Mouse (Mus musculus): Measurements from ENCODE around the gene Birc5. TPM values are rescaled to one million over a fixed set of nuclear protein-coding genes. Genes with fewer than 3 reads are reported as not detected.

Gene Birc5
- polyA plus RNA-seq, 1 experiment from 2014 or later, result 407 TPM

DNA sequence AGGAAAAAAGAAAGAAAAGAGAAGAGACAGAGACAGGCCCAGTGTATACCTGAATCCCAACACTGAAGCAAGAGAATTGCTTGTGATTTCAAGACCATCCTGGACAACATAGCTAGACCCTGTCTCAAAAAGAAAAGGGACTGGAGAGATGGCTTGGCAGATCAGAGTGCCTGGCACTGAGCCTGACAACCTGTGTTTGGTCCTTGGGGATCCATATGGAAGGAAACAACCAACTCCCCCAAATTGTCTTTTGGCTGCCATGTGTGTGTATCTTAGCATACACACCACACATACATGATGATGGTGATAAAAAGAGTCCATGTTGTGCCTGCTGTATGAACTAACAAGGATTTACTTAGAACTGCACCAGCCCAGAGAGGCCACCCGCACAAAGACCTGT, 10.0 kb upstream of the Birc5 start:
- H3K4me3 ChIP-seq (replicated peaks), result peak overlapping the region; percentile 21; the same call in 1 of the 2 replicates
- H3K27ac ChIP-seq, result peak overlapping the region; percentile 94
- no peak for DNase-seq
- peaks cover 73% of the 10 kb centered on the region for H3K4me1 ChIP-seq (replicated peaks)
- no peaks in the 10 kb centered on the region for H3K27me3 ChIP-seq
- H3K9ac ChIP-seq, result peak overlapping the region; percentile 60
- H3K4me2 ChIP-seq, result peak overlapping the region; percentile 52
- no peaks in the 10 kb centered on the region for H3K36me3 ChIP-seq
- no peaks in the 10 kb centered on the region for H3K9me3 ChIP-seq (replicated peaks)
- ATAC-seq (ENCODE audit: low read depth), result no peak
- WGBS (ENCODE audit: insufficient replicate concordance), result 25% methylated on average over 1 of the region's 1 CpGs

- Histone ChIP-seq H3K4me1 (replicated peaks) (peaks cover 67% of the 10 kb centered on the region), H3K4me3 (replicated peaks) (no peak overlapping the region), H3K27ac (peak overlapping the region; percentile 94), H3K4me2 (no peak overlapping the region), H3K9me3 (replicated peaks) (no peaks in the 10 kb centered on the region), H3K27me3 (no peaks in the 10 kb centered on the region), H3K36me3 (no peaks in the 10 kb centered on the region), H3K9ac (peak overlapping the region; percentile 3; the same call in 1 of the 2 replicates)
- ATAC-seq (ENCODE audit: low read depth) (no peak), DNase-seq (no peak)
- WGBS (ENCODE audit: insufficient replicate concordance), result 56% methylated on average over 1 of the region's 1 CpGs
Measured at GRCm38 (mm10) chr11:117840910-117841309, 8.1 kb upstream of the Birc5 start.

GRCm38 (mm10) chr11:117843434-117843833, 5.6 kb upstream of the Birc5 start:
- no peaks in the 10 kb centered on the region for H3K27me3 ChIP-seq
- no peak for ATAC-seq (ENCODE audit: low read depth)
- peaks cover 67% of the 10 kb centered on the region for H3K4me1 ChIP-seq (replicated peaks)
- DNase-seq, result no peak
- WGBS (ENCODE audit: insufficient replicate concordance), result 78% methylated on average over 2 of the region's 2 CpGs
- H3K4me3 ChIP-seq (replicated peaks), result no peak overlapping the region
- no peak overlapping the region; the same call in 1 of the 2 replicates for H3K27ac ChIP-seq
- no peaks in the 10 kb centered on the region for H3K36me3 ChIP-seq
- H3K4me2 ChIP-seq, result no peak overlapping the region
- no peaks in the 10 kb centered on the region for H3K9me3 ChIP-seq (replicated peaks)
- no peak overlapping the region for H3K9ac ChIP-seq

DNA sequence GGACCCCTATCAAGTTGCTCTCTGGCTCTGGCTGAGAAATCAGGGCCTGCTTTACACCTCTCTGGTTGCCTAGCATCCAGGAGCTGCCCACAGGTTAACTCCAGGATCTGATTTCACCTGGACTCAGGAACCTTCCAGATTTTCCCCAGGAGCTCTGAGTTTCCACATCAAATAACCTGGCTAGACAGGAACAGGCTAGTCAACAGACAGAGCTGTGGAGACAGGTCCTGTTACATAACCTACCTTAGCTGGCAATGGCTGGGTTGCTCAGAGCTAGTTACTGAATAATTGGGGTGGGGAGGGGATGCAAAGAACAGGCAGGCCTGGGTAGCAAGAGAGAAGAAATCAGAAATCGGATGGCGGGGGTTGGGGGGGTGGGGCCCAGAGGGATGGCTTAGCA, 4.1 kb upstream of the Birc5 start:
- 0 out of 2 replicates have a peak overlapping the region, but pooled peaks have one; percentile 17 for H3K9ac ChIP-seq

GRCm38 (mm10) chr11:117845651-117846050, 3.4 kb upstream of the Birc5 start:
- ATAC-seq (ENCODE audit: low read depth), result no peak
- no peak overlapping the region for H3K4me2 ChIP-seq

More for the DNA sequence above, 4.1 kb upstream of the Birc5 start:
- Histone ChIP-seq H3K9me3 (replicated peaks) (no peaks in the 10 kb centered on the region), H3K27me3 (no peaks in the 10 kb centered on the region), H3K4me1 (replicated peaks) (peaks cover 59% of the 10 kb centered on the region), H3K4me3 (replicated peaks) (no peak overlapping the region), H3K36me3 (no peaks in the 10 kb centered on the region), H3K27ac (peak overlapping the region; percentile 71), H3K4me2 (no peak overlapping the region)
- 53% methylated on average over 2 of the region's 2 CpGs for WGBS (ENCODE audit: insufficient replicate concordance)
- ATAC-seq (ENCODE audit: low read depth) (no peak), DNase-seq (no peak)

GRCm38 (mm10) chr11:117846640-117847039, 2.4 kb upstream of the Birc5 start:
- Histone ChIP-seq H3K36me3 (peaks cover 13% of the 10 kb centered on the region), H3K9ac (0 out of 2 replicates have a peak overlapping the region, but pooled peaks have one; percentile 36), H3K4me2 (no peak overlapping the region), H3K27ac (peak overlapping the region; percentile 94), H3K9me3 (replicated peaks) (no peaks in the 10 kb centered on the region), H3K27me3 (no peaks in the 10 kb centered on the region), H3K4me1 (replicated peaks) (peaks cover 61% of the 10 kb centered on the region), H3K4me3 (replicated peaks) (no peak overlapping the region)
- WGBS (ENCODE audit: insufficient replicate concordance), result 36% methylated on average over 5 of the region's 5 CpGs
- ATAC-seq (ENCODE audit: low read depth) (no peak), DNase-seq (no peak)

More at GRCm38 (mm10) chr11:117845651-117846050, 3.4 kb upstream of the Birc5 start:
- DNase-seq, result no peak
- Histone ChIP-seq H3K27ac (no peak overlapping the region; the same call in 1 of the 2 replicates), H3K27me3 (no peaks in the 10 kb centered on the region), H3K4me1 (replicated peaks) (peaks cover 59% of the 10 kb centered on the region), H3K9ac (no peak overlapping the region), H3K36me3 (peaks cover 5% of the 10 kb centered on the region), H3K4me3 (replicated peaks) (no peak overlapping the region), H3K9me3 (replicated peaks) (no peaks in the 10 kb centered on the region)
- WGBS (ENCODE audit: insufficient replicate concordance), result 65% methylated on average over 2 of the region's 2 CpGs

DNA sequence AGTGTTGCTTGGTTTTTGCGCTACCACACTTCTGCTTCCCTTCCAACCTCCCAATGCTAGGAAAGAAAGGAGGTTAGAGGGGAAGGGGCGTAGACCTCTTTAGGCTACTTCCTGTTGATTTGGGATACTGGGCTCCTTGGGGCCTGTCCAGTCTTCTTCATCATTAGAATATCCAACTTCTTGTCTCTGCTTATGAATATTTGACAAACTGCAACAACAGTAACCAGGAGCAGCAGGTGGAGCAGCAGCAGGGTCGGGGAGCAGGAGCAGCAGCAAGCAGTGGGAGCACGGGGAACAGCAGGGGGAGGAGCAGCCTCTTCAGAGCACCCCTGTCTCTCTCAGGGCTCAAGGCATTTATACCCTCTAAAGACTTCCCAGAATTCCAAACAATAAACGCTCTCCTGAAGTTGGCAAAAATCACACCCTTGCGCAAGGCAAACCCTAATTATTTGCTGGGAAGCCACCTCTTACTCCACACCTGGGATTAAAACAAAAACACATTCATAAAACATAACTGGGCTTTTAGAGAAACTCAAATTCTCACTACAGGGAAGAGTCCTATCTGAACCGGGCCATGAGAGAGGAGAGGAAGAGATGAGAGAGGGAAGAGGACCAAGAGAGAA, 1.3 kb upstream of the Birc5 start:
- H3K27me3 ChIP-seq, result no peaks in the 10 kb centered on the region
- peak overlapping the region; percentile 93 for H3K9ac ChIP-seq
- ATAC-seq (ENCODE audit: low read depth) (no peak), DNase-seq (no peak)
- H3K9me3 ChIP-seq (replicated peaks), result no peaks in the 10 kb centered on the region
- 72% methylated on average over 7 of the region's 7 CpGs for WGBS (ENCODE audit: insufficient replicate concordance)
- H3K36me3 ChIP-seq, result peaks cover 24% of the 10 kb centered on the region
- peaks cover 71% of the 10 kb centered on the region for H3K4me1 ChIP-seq (replicated peaks)
- H3K27ac ChIP-seq, result peak overlapping the region; percentile 94
- peak overlapping the region; percentile 95 for H3K4me3 ChIP-seq (replicated peaks)
- peak overlapping the region; percentile 97 for H3K4me2 ChIP-seq

DNA sequence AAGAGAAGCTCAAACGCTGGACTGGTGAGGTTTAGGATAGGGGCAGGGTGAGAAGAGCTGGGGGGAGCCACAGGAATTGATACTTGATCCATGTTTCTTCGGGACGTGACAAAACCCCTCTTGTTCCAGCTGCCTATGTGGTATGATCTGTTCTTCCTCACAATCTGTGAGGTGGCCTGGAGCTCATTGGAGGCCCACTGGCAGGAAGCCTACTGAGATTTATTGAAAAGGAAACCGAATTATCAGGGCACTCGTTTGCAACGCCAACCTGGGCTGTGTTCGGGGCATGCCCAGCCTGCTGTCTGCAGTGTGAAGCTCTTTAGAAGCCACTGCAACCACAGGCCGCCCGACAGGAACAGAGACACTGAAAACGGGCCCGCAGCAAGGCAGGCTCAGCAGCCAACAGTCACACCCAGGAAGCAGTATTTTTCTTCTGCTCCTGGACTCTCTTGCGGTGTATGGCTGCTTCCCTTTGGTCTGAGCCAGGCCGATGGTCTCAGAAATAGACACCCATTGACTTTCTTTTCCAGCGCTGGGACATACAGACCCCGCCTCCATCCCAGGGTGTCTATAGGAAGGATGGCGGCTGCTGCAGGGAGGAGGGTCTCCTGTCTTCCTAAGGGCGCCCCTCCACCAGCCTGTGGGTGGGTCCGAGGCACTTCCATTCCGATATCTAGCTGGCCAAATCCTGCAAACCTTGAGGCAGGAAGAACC, 623 bp upstream of the Birc5 start:
- Histone ChIP-seq H3K4me3 (replicated peaks) (peak overlapping the region; percentile 95), H3K27me3 (no peaks in the 10 kb centered on the region), H3K4me2 (peak overlapping the region; percentile 97), H3K9me3 (replicated peaks) (no peaks in the 10 kb centered on the region), H3K27ac (peak overlapping the region; percentile 94), H3K36me3 (peaks cover 31% of the 10 kb centered on the region), H3K9ac (peak overlapping the region; percentile 93), H3K4me1 (replicated peaks) (peaks cover 75% of the 10 kb centered on the region)
- ATAC-seq (ENCODE audit: low read depth) (peak; percentile 50), DNase-seq (no peak)
- WGBS (ENCODE audit: insufficient replicate concordance), result 7% methylated on average over 19 of the region's 19 CpGs

DNA sequence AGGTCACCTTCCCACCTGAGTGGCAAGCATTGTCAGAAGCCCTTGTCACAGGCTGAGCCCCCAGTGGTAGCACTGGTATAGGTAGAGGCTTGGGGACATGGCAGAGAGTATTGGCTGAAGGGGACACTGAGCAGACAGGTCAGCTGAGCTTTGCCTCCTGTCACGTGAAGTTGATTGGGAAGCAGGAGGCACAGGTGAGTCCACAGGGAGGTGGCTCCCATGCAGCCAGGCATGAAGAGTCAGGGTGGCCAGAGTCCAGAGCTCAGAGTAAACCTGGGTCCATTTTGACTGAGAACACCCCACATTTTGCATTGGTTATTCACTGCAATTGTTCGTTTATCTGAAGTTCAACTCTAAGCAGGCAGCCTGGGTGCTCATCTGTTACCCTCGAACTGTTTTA, 3.8 kb downstream of the Birc5 start:
- DNase-seq, result no peak
- no peak overlapping the region for H3K4me3 ChIP-seq (replicated peaks)
- H3K9me3 ChIP-seq (replicated peaks), result 0 out of 2 replicates have a peak, but pooled peaks cover 3% of the 10 kb centered on the region
- peaks cover 42% of the 10 kb centered on the region for H3K4me1 ChIP-seq (replicated peaks)
- no peak for ATAC-seq (ENCODE audit: low read depth)
- H3K36me3 ChIP-seq, result peaks cover 74% of the 10 kb centered on the region
- H3K9ac ChIP-seq, result no peak overlapping the region
- no peak overlapping the region for H3K4me2 ChIP-seq
- no peak overlapping the region for H3K27ac ChIP-seq
- 89% methylated on average over 3 of the region's 3 CpGs for WGBS (ENCODE audit: insufficient replicate concordance)
- no peaks in the 10 kb centered on the region for H3K27me3 ChIP-seq

DNA sequence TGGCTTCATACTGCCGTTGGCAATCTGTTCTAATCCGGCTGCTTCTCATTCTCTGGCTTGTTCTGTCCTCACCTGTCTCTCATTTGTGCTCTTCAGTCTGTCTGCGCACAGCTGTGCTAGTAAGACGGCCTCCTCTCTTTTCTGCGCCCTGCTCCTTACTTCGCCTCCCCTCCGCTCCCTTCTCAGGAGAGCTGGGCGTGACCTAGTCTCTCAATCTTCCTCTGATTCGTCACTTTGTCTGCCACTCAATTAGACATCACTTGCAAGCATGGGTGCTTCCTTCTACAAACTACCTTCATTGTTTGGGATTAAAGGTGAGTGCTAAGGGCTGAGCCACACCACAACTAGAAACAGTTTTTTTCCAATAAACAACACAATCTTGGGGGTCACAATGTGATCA, 5.2 kb downstream of the Birc5 start:
- Histone ChIP-seq H3K27me3 (peaks cover 10% of the 10 kb centered on the region), H3K4me3 (replicated peaks) (no peak overlapping the region), H3K4me2 (no peak overlapping the region), H3K36me3 (peaks cover 76% of the 10 kb centered on the region), H3K9me3 (replicated peaks) (0 out of 2 replicates have a peak, but pooled peaks cover 3% of the 10 kb centered on the region), H3K9ac (no peak overlapping the region), H3K4me1 (replicated peaks) (peaks cover 33% of the 10 kb centered on the region), H3K27ac (no peak overlapping the region)
- DNase-seq (no peak), ATAC-seq (ENCODE audit: low read depth) (no peak)
- 88% methylated on average over 9 of the region's 9 CpGs for WGBS (ENCODE audit: insufficient replicate concordance)

DNA sequence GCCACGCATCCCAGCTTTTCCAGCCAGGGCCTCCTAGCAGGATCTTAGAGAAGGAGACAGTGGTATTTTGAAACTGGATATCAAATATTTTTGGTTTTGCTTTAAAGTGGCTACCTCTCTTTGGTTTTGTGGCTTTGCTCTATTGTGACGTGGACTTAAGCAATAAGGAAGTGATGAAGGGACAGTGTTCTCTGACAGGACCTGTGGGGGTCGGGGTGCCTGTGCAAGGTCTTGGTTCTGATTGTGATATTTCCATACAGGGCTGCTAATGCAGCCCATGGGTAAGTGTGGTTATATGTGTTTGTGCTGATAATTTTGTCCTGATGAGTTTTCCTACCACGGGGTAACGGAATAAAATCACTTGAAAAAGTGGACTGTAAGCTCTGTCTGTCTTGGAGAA, 6.3 kb downstream of the Birc5 start:
- H3K4me3 ChIP-seq (replicated peaks), result no peak overlapping the region

More for the DNA sequence above, 6.3 kb downstream of the Birc5 start:
- H3K27ac ChIP-seq, result no peak overlapping the region
- DNase-seq, result no peak
- peaks cover 73% of the 10 kb centered on the region for H3K36me3 ChIP-seq
- no peak overlapping the region for H3K9ac ChIP-seq
- H3K4me1 ChIP-seq (replicated peaks), result peaks cover 29% of the 10 kb centered on the region
- whole genome bisulfite sequencing (ENCODE audit: insufficient replicate concordance), result 86% methylated on average over 5 of the region's 5 CpGs
- no peak for ATAC-seq (ENCODE audit: low read depth)
- H3K27me3 ChIP-seq, result peaks cover 21% of the 10 kb centered on the region
- H3K4me2 ChIP-seq, result no peak overlapping the region
- 0 out of 2 replicates have a peak, but pooled peaks cover 3% of the 10 kb centered on the region for H3K9me3 ChIP-seq (replicated peaks)
